Mouse (Mus musculus): ENCODE measurements around the gene Sugt1.

DNA sequence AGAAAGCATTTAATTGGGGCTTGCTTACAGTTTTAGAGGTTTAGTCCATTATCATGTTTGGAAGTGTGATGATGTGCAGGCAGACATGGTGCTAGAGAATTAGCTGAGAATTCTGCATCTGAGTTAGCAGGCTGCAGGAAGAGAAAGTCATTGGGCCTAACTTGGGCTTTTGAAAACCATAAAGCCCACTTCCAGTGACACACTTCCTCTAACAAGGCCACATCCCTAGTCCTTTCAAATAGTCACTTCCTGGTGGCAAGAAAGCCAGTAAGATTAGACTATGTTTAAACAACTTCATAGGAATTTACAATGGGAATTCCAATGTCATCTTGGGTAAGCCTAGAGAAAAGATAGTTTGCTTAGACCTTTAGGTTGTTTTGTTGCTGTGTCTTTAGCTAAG is 45.9 kb upstream of the Sugt1 start:
- TF ChIP-seq MAFK (IDR thresholded peaks at IDR 0.05; ENCODE audit: insufficient read depth, low read depth, low read length) (no peak), CHD2 (IDR thresholded peaks at IDR 0.05; ENCODE audit: low read depth, low read length) (no peak), ZNF384 (IDR thresholded peaks at IDR 0.05; ENCODE audit: low read depth, low read length) (no peak), ZC3H11A (IDR thresholded peaks at IDR 0.05; ENCODE audit: borderline replicate concordance, low read depth, low read length) (no peak), HCFC1 (IDR thresholded peaks at IDR 0.05; ENCODE audit: borderline replicate concordance, insufficient read depth, low read length) (no peak)

All from ES-E14 (cell line).